Mouse (Mus musculus) ovary, postnatal 36 days (tissue): ENCODE measurements around the gene Esp4.
"Not testable (repeated sequence)": the region's sequence is repeated elsewhere in the genome, so short reads cannot be mapped to it uniquely, and the experiment has no call there.

ENCODE experiments used
- DNase-seq: peaks from one replicate; pipeline ENCODE4 v3.0.0; 2022; ENCODE audit warnings: low spot score, mixed read lengths

Gene Esp4

GRCm38 (mm10) chr17:40598294-40598693 is at the start of gene Esp4:
Gene Esp4, plus strand, starts transcription at chr17:40598594.
- DNase-seq: no peak

GRCm38 (mm10) chr17:40553470-40553869 is 44.9 kb upstream of the Esp4 start:
- no peak for DNase-seq

- no peak for DNase-seq
Observed at GRCm38 (mm10) chr17:40561207-40561606, 37.2 kb upstream of the Esp4 start, which contains the start of gene Esp6. Gene Esp6, plus strand, starts transcription at chr17:40561507.

DNA sequence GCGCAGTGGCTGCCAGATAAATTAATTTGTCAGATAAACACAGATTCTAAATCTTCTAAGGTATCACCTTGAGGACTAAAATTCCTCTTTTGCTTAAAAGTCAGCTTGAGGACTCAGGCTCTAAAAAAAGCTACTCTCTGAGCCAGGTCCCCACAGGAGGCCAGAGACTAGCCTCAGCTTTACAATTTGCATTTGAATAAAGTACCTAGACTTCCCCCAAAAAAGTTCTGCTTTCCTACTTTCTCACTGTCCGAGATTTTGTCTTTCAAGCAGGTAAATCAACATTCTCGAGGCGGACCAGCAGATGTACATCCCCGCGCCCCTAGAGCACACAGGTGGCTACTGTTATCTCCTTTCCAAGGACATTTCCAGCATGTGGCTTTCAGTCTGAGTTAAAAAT is 14.5 kb upstream of the Esp4 start:
- not testable (repeated sequence) for DNase-seq

DNA sequence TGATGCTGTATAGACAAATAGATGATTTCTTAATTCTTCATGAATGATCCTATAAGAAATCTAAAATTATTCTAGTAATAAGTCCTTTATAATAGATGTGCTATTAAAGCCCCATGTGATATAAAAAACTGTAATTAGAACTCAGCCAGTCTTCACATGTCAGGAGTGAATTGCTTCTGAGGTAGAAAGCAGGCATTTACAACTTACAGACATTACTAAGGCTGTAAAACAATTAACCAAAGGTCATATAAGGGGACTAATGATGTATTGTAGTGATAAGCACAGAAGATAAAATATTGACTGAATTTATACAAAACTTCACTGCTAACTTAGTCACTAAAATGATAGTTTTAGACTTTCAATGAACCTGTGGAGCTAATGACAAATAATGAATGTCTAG is 7.1 kb upstream of the Esp4 start:
- no peak for DNase-seq

DNA sequence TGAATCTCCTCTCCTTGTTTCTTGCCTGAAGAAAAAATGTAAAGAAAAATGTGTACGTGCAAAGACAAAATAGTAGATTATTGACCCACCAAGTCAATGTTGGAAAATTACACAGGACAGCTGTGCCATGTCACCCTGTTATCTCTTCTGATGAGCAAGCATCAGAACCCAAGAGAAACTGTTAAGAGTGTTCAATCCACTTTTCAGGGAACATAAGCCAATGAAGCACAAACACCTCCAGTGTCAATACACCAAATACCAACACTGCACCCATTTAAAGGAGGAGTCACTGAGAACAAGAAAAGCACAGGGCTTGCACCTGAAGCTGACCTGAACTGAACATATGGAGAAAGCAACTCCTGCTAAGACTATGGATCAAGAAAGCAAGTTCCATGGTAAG is 33.4 kb downstream of the Esp4 start, which contains the start of gene Esp3:
TSS of gene Esp3 (plus strand) at position 301 of the 400 bp plus-strand sequence.
- DNase-seq: not testable (repeated sequence)
